Mouse (Mus musculus) limb, embryonic 13.5 days (tissue): ENCODE data around the gene Fkbp9. TPM values are rescaled to one million over a fixed set of nuclear protein-coding genes. Genes with fewer than 3 reads are reported as not detected.

Experiments used
- polyA plus RNA-seq: library from polyadenylated mRNA; unstranded; fragments of >200 nt; fragmentation: Nextera tagmentation; extraction: Ambion mirVana; gene quantifications from 2 replicates; pipeline ENCODE4 v1.2.1, GENCODE M21; 2015

Fkbp9 gene
- polyA plus RNA-seq, 1 experiment from 2014 or later, result 185 TPM

Other genes with a start within 250 kb of the Fkbp9 start
- 159 and 162 TPM in 2 replicates for gene Lsm5, start 127.3 kb upstream of the Fkbp9 start, polyA plus RNA-seq
- 11.6 and 13.7 TPM in 2 replicates for gene Avl9, start 117.2 kb upstream of the Fkbp9 start, polyA plus RNA-seq
- gene Kbtbd2, start 34.2 kb upstream of the Fkbp9 start, polyA plus RNA-seq, result 28.0 and 30.5 TPM in 2 replicates
- 63.0 and 67.0 TPM in 2 replicates for gene Nt5c3, start 91.9 kb downstream of the Fkbp9 start, polyA plus RNA-seq
- gene Vmn1r4, start 92.0 kb downstream of the Fkbp9 start, polyA plus RNA-seq, result 0.11 and 0.24 TPM in 2 replicates
- not detected in 2 replicates for gene Vmn1r5, start 138.2 kb downstream of the Fkbp9 start, polyA plus RNA-seq
- not detected in 2 replicates for gene Vmn1r6, start 165.2 kb downstream of the Fkbp9 start, polyA plus RNA-seq
- gene Vmn1r7, start 193.3 kb downstream of the Fkbp9 start, polyA plus RNA-seq, result not detected in 2 replicates
- gene Vmn1r8, start 200.2 kb downstream of the Fkbp9 start, polyA plus RNA-seq, result not detected in 2 replicates
- not detected in 2 replicates for gene Vmn1r9, start 234.7 kb downstream of the Fkbp9 start, polyA plus RNA-seq